Mouse (Mus musculus) T-helper 17 cell (primary cell): Measurements from ENCODE around the gene Taar9.
"Not testable (repeated sequence)": the region's sequence is repeated elsewhere in the genome, so short reads cannot be mapped to it uniquely, and the experiment has no call there.

Source experiments
- in situ Hi-C, 2 experiments: fragments of 300-600 bp; cut with MboI, MseI; formaldehyde crosslinking; loops; 1 replicate in 1 of 2; 2 replicates in 1 of 2; pipeline ENCODE4 v1.15.1; 2025; ENCODE audit warnings: high pct_unique_total_duplicates in 2 of 2

Taar9 gene

GRCm38 (mm10) chr10:24085936-24086335 lies 23.4 kb downstream of the Taar9 start:
- in situ Hi-C loops = loop anchor here in 1 of 2 experiments (5.0 kb wide), 1 partner anchor 79 kb away; no protein-coding TSS in a partner anchor

DNA sequence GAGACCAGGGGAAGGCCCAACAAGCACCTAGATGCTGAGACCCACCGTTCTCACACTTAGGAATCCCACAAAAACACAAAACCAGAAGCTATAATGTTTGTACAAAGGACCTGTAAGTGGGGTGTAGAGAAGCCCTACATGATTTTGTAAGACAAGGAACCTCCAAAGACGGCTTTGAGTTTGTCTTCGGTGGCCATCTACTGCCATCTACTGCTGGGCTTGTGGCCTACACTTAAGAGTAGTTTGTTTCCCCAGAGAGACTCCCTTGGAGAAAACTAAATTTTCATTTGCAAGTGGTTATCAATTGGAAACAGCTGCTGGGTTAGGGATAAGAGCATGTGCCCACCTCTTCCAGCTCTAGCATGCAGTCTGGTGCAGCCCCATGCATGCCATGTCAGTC lies 29.2 kb downstream of the Taar9 start:
- in situ Hi-C loops = no loop called here

GRCm38 (mm10) chr10:24076200-24076599 lies 33.1 kb downstream of the Taar9 start, which contains the start of gene Taar8a:
TSS of gene Taar8a (plus strand) at chr10:24076500.
- in situ Hi-C loops = not testable (repeated sequence)

DNA sequence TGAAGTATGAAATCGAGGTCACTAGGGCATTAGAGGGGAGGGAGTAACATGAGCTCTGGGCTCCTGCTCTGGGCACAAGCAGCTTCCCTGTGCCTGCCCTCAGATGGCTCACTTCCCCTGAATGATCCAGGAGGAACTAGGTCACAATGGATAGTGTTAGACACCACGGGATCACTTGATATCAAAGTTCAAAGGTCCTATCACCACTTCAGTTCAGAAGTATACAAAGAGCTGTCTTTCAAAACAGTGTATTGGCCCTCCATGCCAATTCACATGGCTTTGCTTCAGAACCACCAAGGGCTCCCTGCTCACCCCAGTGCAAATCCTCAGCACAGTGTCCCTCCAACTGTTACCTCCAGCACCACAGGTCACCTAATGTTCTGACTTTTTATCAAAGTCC lies 34.6 kb downstream of the Taar9 start:
- in situ Hi-C loops = not testable (repeated sequence)

GRCm38 (mm10) chr10:24058986-24059385 lies 50.3 kb downstream of the Taar9 start:
- in situ Hi-C loops = no loop called here
